Mouse (Mus musculus) kidney, embryonic 16.5 days (tissue): ENCODE data around the gene Arrdc5. TPM values are rescaled to one million over a fixed set of nuclear protein-coding genes. Genes with fewer than 3 reads are reported as not detected.

Experiments
- ATAC-seq: fragments of 200-750 bp; cut with Nextera tagmentation; 2 replicates; pipeline ENCODE4 v1.8.0; 2017; ENCODE audit warnings: moderate TSS enrichment; ENCODE audit not compliant: low FRiP score, low TSS enrichment
- H3K27ac ChIP-seq: fragments of 300-500 bp; sonication (generic); 2 replicates; pipeline ENCODE4 v1.5.1; 2014; ENCODE audit warnings: low read length
- H3K27me3 ChIP-seq: fragments of 300-500 bp; sonication (generic); 2 replicates; pipeline ENCODE4 v1.6.1; 2014; ENCODE audit warnings: low read length, control low read depth, mixed read lengths; ENCODE audit not compliant: insufficient read depth
- H3K36me3 ChIP-seq: fragments of 300-500 bp; sonication (generic); 2 replicates; pipeline ENCODE4 v1.6.1; 2014; ENCODE audit warnings: low read length, control low read depth, mixed read lengths; ENCODE audit not compliant: insufficient read depth
- H3K4me1 ChIP-seq: fragments of 300-500 bp; sonication (generic); 2 replicates; pipeline ENCODE4 v1.6.1; 2014; ENCODE audit warnings: low read length, control low read depth, mixed read lengths; ENCODE audit not compliant: insufficient read depth
- H3K4me2 ChIP-seq: fragments of 300-500 bp; sonication (generic); replicated peaks from 2 replicates; pipeline ENCODE4 v1.6.1; 2014; ENCODE audit warnings: low read depth, low read length
- H3K4me3 ChIP-seq: fragments of 300-500 bp; sonication (generic); 2 replicates; pipeline ENCODE4 v1.5.1; 2014; ENCODE audit warnings: mild to moderate bottlenecking, low read length
- H3K9ac ChIP-seq: fragments of 300-500 bp; sonication (generic); replicated peaks from 2 replicates; pipeline ENCODE4 v1.6.1; 2014; ENCODE audit warnings: low read length
- H3K9me3 ChIP-seq: fragments of 300-500 bp; sonication (generic); 2 replicates; pipeline ENCODE4 v1.6.1; 2016; ENCODE audit warnings: low read length, control low read depth
- WGBS: fragments of 180-500 bp; shearing (Covaris S2); extraction: QIAGEN DNeasy Blood & Tissue Kit; methylation state at CpG from one replicate; pipeline ENCODE4 v1.1.7; 2014; 5-methylcytosine and 5-hydroxymethylcytosine counted together
- polyA plus RNA-seq: library from polyadenylated mRNA; unstranded; fragments of >200 nt; fragmentation: Nextera tagmentation; extraction: Ambion mirVana; gene quantifications from 2 replicates; pipeline ENCODE4 v1.2.1, GENCODE M21; 2015

The Arrdc5 gene
- polyA plus RNA-seq, 1 experiment from 2014 or later: not detected

GRCm38 (mm10) chr17:56292531-56293222, 7.4 kb downstream of the Arrdc5 start, which contains the start of gene Plin3:
Gene Plin3, minus strand, starts transcription at chr17:56292873.
- peak within 1 kb of the TSS; percentile 98 for H3K27ac ChIP-seq
- H3K4me3 ChIP-seq: no peak within 1 kb of the TSS
- no peaks in the 10 kb centered on the region for H3K27me3 ChIP-seq
- peaks cover 41% of the 10 kb centered on the region for H3K4me1 ChIP-seq
- no peak for ATAC-seq
- WGBS: 71% methylated on average over 4 of the region's 4 CpGs
- H3K36me3 ChIP-seq: no peaks in the 10 kb centered on the region
- H3K4me2 ChIP-seq: no peak within 1 kb of the TSS
- H3K9ac ChIP-seq: peak within 1 kb of the TSS; percentile 49
- H3K9me3 ChIP-seq: no peaks in the 10 kb centered on the region

GRCm38 (mm10) chr17:56291826-56292475, 8.1 kb downstream of the Arrdc5 start:
- no peaks in the 10 kb centered on the region for H3K36me3 ChIP-seq
- no peak for ATAC-seq
- 40% methylated on average over 7 of the region's 7 CpGs for WGBS
- H3K27ac ChIP-seq: peak overlapping the region; percentile 98
- no peaks in the 10 kb centered on the region for H3K9me3 ChIP-seq
- no peak overlapping the region for H3K4me3 ChIP-seq
- H3K9ac ChIP-seq: peak overlapping the region; percentile 49
- H3K27me3 ChIP-seq: no peaks in the 10 kb centered on the region
- H3K4me1 ChIP-seq: peaks cover 42% of the 10 kb centered on the region
- H3K4me2 ChIP-seq: peak overlapping the region; percentile 65

- under 1% methylated on average over 16 of the region's 16 CpGs for WGBS
- ATAC-seq: peak; percentile 90
- Histone ChIP-seq H3K27ac (peak overlapping the region; percentile 98), H3K27me3 (no peaks in the 10 kb centered on the region), H3K4me1 (peaks cover 42% of the 10 kb centered on the region), H3K36me3 (peaks cover 6% of the 10 kb centered on the region), H3K4me3 (peak overlapping the region; percentile 59), H3K9me3 (no peaks in the 10 kb centered on the region), H3K9ac (peak overlapping the region; percentile 73), H3K4me2 (peak overlapping the region; percentile 65)
Measured at GRCm38 (mm10) chr17:56291171-56291511, 8.9 kb downstream of the Arrdc5 start.

GRCm38 (mm10) chr17:56290388-56291170, 9.5 kb downstream of the Arrdc5 start:
- Histone ChIP-seq H3K27me3 (no peaks in the 10 kb centered on the region), H3K4me3 (peak overlapping the region; percentile 59), H3K9me3 (no peaks in the 10 kb centered on the region), H3K4me1 (peaks cover 42% of the 10 kb centered on the region), H3K9ac (peak overlapping the region; percentile 73), H3K27ac (peak overlapping the region; percentile 98), H3K36me3 (peaks cover 12% of the 10 kb centered on the region), H3K4me2 (peak overlapping the region; percentile 65)
- 4% methylated on average over 17 of the region's 17 CpGs for WGBS
- peak; percentile 93 for ATAC-seq

GRCm38 (mm10) chr17:56289371-56290331, 10.4 kb downstream of the Arrdc5 start:
- ATAC-seq: peak; percentile 5
- peak overlapping the region; percentile 59 for H3K4me3 ChIP-seq
- H3K9ac ChIP-seq: peak overlapping the region; percentile 73
- H3K27ac ChIP-seq: peak overlapping the region; percentile 98
- H3K9me3 ChIP-seq: no peaks in the 10 kb centered on the region
- WGBS: 2% methylated on average over 23 of the region's 23 CpGs
- no peaks in the 10 kb centered on the region for H3K27me3 ChIP-seq
- H3K4me2 ChIP-seq: peak overlapping the region; percentile 65
- H3K36me3 ChIP-seq: peaks cover 21% of the 10 kb centered on the region
- peaks cover 42% of the 10 kb centered on the region for H3K4me1 ChIP-seq

GRCm38 (mm10) chr17:56288866-56289265, 11.2 kb downstream of the Arrdc5 start:
- Histone ChIP-seq H3K4me3 (peak overlapping the region; percentile 59), H3K9ac (peak overlapping the region; percentile 73), H3K4me2 (peak overlapping the region; percentile 65), H3K36me3 (peaks cover 29% of the 10 kb centered on the region), H3K27ac (peak overlapping the region; percentile 98), H3K4me1 (peaks cover 42% of the 10 kb centered on the region), H3K9me3 (no peaks in the 10 kb centered on the region), H3K27me3 (no peaks in the 10 kb centered on the region)
- WGBS: 36% methylated on average over 3 of the region's 3 CpGs
- no peak for ATAC-seq

GRCm38 (mm10) chr17:56287830-56288229, 12.3 kb downstream of the Arrdc5 start:
- H3K27ac ChIP-seq: peak overlapping the region; percentile 98

GRCm38 (mm10) chr17:56285995-56286394, 14.1 kb downstream of the Arrdc5 start:
- ATAC-seq: no peak
- Histone ChIP-seq H3K27me3 (no peaks in the 10 kb centered on the region), H3K4me3 (no peak overlapping the region), H3K9ac (no peak overlapping the region), H3K9me3 (no peaks in the 10 kb centered on the region), H3K27ac (no peak overlapping the region), H3K4me2 (no peak overlapping the region), H3K36me3 (peaks cover 43% of the 10 kb centered on the region), H3K4me1 (peaks cover 28% of the 10 kb centered on the region)
- WGBS: 94% methylated on average over 11 of the region's 11 CpGs

More at GRCm38 (mm10) chr17:56287830-56288229, 12.3 kb downstream of the Arrdc5 start:
- 56% methylated on average over 3 of the region's 3 CpGs for WGBS
- Histone ChIP-seq H3K4me3 (peak overlapping the region; percentile 24; the same call in 1 of the 2 replicates), H3K9ac (peak overlapping the region; percentile 56), H3K4me1 (peaks cover 42% of the 10 kb centered on the region), H3K9me3 (no peaks in the 10 kb centered on the region), H3K36me3 (peaks cover 31% of the 10 kb centered on the region), H3K4me2 (peak overlapping the region; percentile 41), H3K27me3 (no peaks in the 10 kb centered on the region)
- ATAC-seq: 0 out of 2 replicates have a peak, but pooled peaks have one; percentile 22

GRCm38 (mm10) chr17:56283316-56283715, 16.8 kb downstream of the Arrdc5 start:
- Histone ChIP-seq H3K27me3 (no peaks in the 10 kb centered on the region), H3K36me3 (peaks cover 53% of the 10 kb centered on the region), H3K4me2 (no peak overlapping the region), H3K4me3 (no peak overlapping the region), H3K9ac (no peak overlapping the region), H3K4me1 (peaks cover 8% of the 10 kb centered on the region), H3K9me3 (no peaks in the 10 kb centered on the region), H3K27ac (no peak overlapping the region)
- no peak for ATAC-seq
- 92% methylated on average over 8 of the region's 8 CpGs for WGBS
